Comparison of ENCODE assay signal across 8 mouse cellular contexts in the genomic region with DNA sequence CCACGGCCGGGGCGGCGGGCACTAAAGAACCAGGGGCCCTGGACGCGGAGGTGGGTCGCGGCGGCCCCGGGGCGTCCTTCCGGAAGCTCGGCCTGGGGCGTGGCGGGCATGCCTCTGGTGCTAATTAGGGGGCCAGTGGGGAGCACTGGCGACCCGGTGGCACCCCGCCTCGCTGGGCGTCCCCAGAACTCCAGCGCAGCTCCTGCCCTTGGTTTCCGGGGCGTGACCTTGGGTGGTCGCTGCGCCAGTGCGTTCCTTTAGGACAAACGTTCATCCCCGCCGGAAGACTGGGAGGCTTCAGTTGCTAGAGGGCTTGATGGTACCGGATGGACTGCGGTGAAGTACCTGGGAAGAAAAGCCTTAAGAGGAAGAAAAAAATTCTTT. TPM values are rescaled to one million over a fixed set of nuclear protein-coding genes. Genes with fewer than 3 reads are reported as not detected.
DNase-seq lines count a peak whose midpoint lies in the region; ATAC-seq and TF ChIP-seq lines count a peak whose summit lies in the region.

No protein-coding gene starts in this region.

- no peaks in the 10 kb centered on the region for H3K27me3 ChIP-seq in kidney, embryonic 16.5 days (ENCODE audit: insufficient read depth, low read length)

- H3K9ac ChIP-seq in kidney, embryonic 16.5 days (replicated peaks; ENCODE audit: low read length): peak overlapping the region; percentile 96

- peak overlapping the region; percentile 76 for H3K27ac ChIP-seq in bone marrow macrophage, adult 2 months (ENCODE audit: insufficient read depth, low read depth, low read length)
- peak overlapping the region; percentile 75 for H3K27ac ChIP-seq in kidney, embryonic 16.5 days (ENCODE audit: low read length)

- TF ChIP-seq POLR2A in bone marrow macrophage, adult 2 months (IDR thresholded peaks at IDR 0.05; ENCODE audit: borderline replicate concordance, low read depth, low read length): no peak

- intact Hi-C loops in left cerebral cortex, postnatal 14 days (cut with DNase I): loop anchor here (1.0 to 5.0 kb wide), 2 partner anchors 36 to 61 kb away; no protein-coding TSS in a partner anchor
- intact Hi-C loops in left cerebral cortex, postnatal 4 days (cut with DNase I): no loop called here

- under 1% methylated on average over 20 of the region's 31 CpGs for WGBS in kidney, embryonic 16.5 days

- H3K9me3 ChIP-seq in kidney, embryonic 16.5 days (ENCODE audit: low read length): peaks cover 9% of the 10 kb centered on the region; the same call in 1 of the 2 replicates

- peak overlapping the region; percentile 79 for H3K4me3 ChIP-seq in bone marrow macrophage, adult 2 months (ENCODE audit: insufficient read depth, low read length)
- peak overlapping the region; percentile 98 for H3K4me3 ChIP-seq in kidney, embryonic 16.5 days (ENCODE audit: low read length)

- peak; percentile 10 to 21 for DNase-seq in left cerebral cortex, postnatal 14 days (ENCODE audit: low spot score in 2 of 2)
- DNase-seq in left cerebral cortex, postnatal 4 days: no peak
- DNase-seq in gastrocnemius, postnatal 4 days (ENCODE audit: low spot score in 2 of 2): peak; percentile 41 to 43
- peak; percentile 57 for DNase-seq in lung, postnatal 14 days
- peak; percentile 9 for DNase-seq in retina, postnatal 7 days (ENCODE audit: low read depth, low spot score)
- no peak for DNase-seq in frontal cortex, postnatal 25 days (ENCODE audit: low spot score in 2 of 2)

- H3K36me3 ChIP-seq in kidney, embryonic 16.5 days (ENCODE audit: insufficient read depth, low read length): peaks cover 14% of the 10 kb centered on the region

- TF ChIP-seq CTCF in bone marrow macrophage, adult 2 months (IDR thresholded peaks at IDR 0.05; ENCODE audit: low read depth, low read length): no peak

- peak overlapping the region; percentile 83 for H3K4me2 ChIP-seq in kidney, embryonic 16.5 days (replicated peaks; ENCODE audit: low read depth, low read length)

- ATAC-seq in kidney, embryonic 16.5 days (ENCODE audit: low FRiP score, low TSS enrichment): no peak; the same call in 1 of the 2 replicates

- peaks cover 21% of the 10 kb centered on the region for H3K4me1 ChIP-seq in bone marrow macrophage, adult 2 months (ENCODE audit: control insufficient read depth, insufficient read depth, low read length)
- peaks cover 19% of the 10 kb centered on the region for H3K4me1 ChIP-seq in kidney, embryonic 16.5 days (ENCODE audit: insufficient read depth, low read length)

RNA-seq across cellular contexts. Expression of gene Maea, which starts 0.7 kb away (rescaled TPM):
- 10 to 100 TPM; 81.9 to 87.6 TPM for total RNA-seq in left cerebral cortex, postnatal 14 days (2021)
- total RNA-seq in left cerebral cortex, postnatal 4 days (2021): 10 to 100 TPM; 89.1 to 94.1 TPM
- polyA plus RNA-seq in bone marrow macrophage, adult 2 months (2012; ENCODE audit: insufficient read depth, insufficient read length, missing spikeins): 65.9 and 72.7 TPM in 2 replicates
- 100 to 1,000 TPM; 109 to 112 TPM for total RNA-seq in gastrocnemius, postnatal 4 days (2021)
- polyA plus RNA-seq in kidney, embryonic 16.5 days (2015; fragmentation: Nextera tagmentation; extraction: Ambion mirVana): 152 and 154 TPM in 2 replicates

RNA-seq across cellular contexts. Expression of gene Uvssa, which starts 42.4 kb away (rescaled TPM):
- total RNA-seq in left cerebral cortex, postnatal 14 days (2021): 1 to 10 TPM; 6.8 to 7.9 TPM
- total RNA-seq in left cerebral cortex, postnatal 4 days (2021): 10 to 100 TPM; 12.4 to 12.9 TPM
- polyA plus RNA-seq in bone marrow macrophage, adult 2 months (2012; ENCODE audit: insufficient read depth, insufficient read length, missing spikeins): 13.0 and 15.9 TPM in 2 replicates
- total RNA-seq in gastrocnemius, postnatal 4 days (2021): 10 to 100 TPM in 1 of 2 experiments, 1 to 10 TPM in 1; 8.7 to 11.6 TPM
- polyA plus RNA-seq in kidney, embryonic 16.5 days (2015; fragmentation: Nextera tagmentation; extraction: Ambion mirVana): 9.2 and 9.5 TPM in 2 replicates

Comparison
In these comparisons a context has a peak if more than half of its experiments do, and no peak if none do; other contexts are left out.
1. DNase-seq: peak in left cerebral cortex, postnatal 14 days (2 of 2), gastrocnemius, postnatal 4 days (2 of 2), lung, postnatal 14 days (single experiment) and retina, postnatal 7 days (single experiment); none in left cerebral cortex, postnatal 4 days (single experiment) and frontal cortex, postnatal 25 days (0 of 2).